ENCODE assay signal across 17 mouse cellular contexts in the genomic region with DNA sequence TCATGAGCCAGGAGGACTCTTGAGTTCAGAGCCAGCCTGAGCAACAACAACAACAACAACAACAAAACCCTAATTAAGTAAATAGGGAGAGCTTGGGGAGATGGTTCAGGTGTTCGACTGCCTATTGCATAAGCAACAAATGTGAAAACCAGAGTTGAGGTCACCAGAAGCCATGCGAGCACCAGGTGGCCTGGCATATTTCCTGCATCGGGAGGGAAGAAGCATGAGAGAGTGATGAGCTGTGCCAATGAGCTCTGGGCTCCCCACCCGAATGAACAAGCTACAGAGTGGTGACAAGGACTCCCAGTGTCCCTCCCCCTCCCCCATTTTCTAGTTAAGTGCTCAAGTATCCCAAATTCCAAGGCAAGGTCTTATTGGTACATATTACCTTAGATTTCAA. TPM values are rescaled to one million over a fixed set of nuclear protein-coding genes. Genes with fewer than 3 reads are reported as not detected.
"Had no signal": no experiment of that assay in that cellular context is flagged by ENCODE, and none has a peak within 500 bp of the region (broad histone marks: within the 10 kb centered on the region; RNA-seq: fewer than 3 reads in every experiment).

No protein-coding gene starts in this region.

- H3K9me3 ChIP-seq: limb, embryonic 15.5 days; liver, embryonic 12.5 days; midbrain, embryonic 10.5 days; stomach, embryonic 15.5 days had no signal

- H3K9ac ChIP-seq: liver, embryonic 12.5 days; lung, embryonic 14.5 days; stomach, embryonic 15.5 days had no signal

- H3K27me3 ChIP-seq: limb, embryonic 15.5 days; stomach, embryonic 15.5 days had no signal

- DNase-seq: kidney, adult 9 months; kidney, postnatal 36 days; lung, embryonic 14.5 days; lung, postnatal 10 days; lung, postnatal 4 days; midbrain, embryonic 14.5 days; retina, postnatal 1 day; right cerebral cortex, postnatal 4 days; spleen, adult 18-20 months; thymus, adult 2 months; thymus, postnatal 25 days had no signal

- H3K27ac ChIP-seq: kidney, postnatal 0 days; limb, embryonic 15.5 days; liver, embryonic 12.5 days; midbrain, embryonic 10.5 days; stomach, embryonic 15.5 days had no signal

- ATAC-seq: liver, embryonic 12.5 days had no signal

RNA-seq across cellular contexts. Expression of a gene that starts 10.5 kb away (rescaled TPM):
- total RNA-seq: megakaryocyte, adult 5-6 weeks had no signal
- polyA plus RNA-seq: liver, embryonic 12.5 days had no signal
